Mouse (Mus musculus) small intestine, adult 2 months (tissue): ENCODE data around the gene Timm50.

Experiments used
- CTCF ChIP-seq: fragments of 200-500 bp; IDR thresholded peaks from 2 replicates; pipeline ENCODE4 v1.5.1; 2012; ENCODE audit warnings: low read depth, mild to moderate bottlenecking, control low read depth, inconsistent platforms, low read length, moderate library complexity, mixed read lengths; ENCODE audit not compliant: insufficient replicate concordance, insufficient read length; ENCODE audit errors: extremely low read depth
- POLR2A ChIP-seq: fragments of 200-500 bp; IDR thresholded peaks from 2 replicates; pipeline ENCODE4 v1.6.1; 2012; ENCODE audit warnings: low read depth, mild to moderate bottlenecking, control low read depth, inconsistent platforms, low read length, moderate library complexity

DNA sequence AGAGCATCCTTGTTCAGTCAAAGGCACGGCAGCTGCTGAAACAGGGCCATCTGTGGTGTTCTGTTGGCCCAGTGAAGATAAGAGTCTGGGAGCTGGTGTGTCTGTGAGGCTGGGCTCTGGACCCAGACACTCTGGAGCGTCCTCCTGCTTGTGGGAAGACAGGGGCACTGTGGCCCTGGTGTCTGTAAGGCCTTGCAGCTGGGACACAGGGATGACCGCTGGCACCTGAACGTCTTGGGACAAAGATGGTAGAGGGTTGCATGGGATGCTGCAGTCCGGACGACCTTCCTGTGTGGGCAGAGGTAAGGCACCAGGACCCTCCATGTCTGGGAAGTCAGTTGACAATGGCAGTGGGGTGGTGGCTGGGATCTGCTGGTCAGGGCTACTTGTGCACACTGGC is 48.4 kb upstream of the Timm50 start:
- TF ChIP-seq CTCF (no peak), POLR2A (no peak)
